23 mouse cellular contexts compared by ENCODE assay signal in genomic region chr2:59932244-59932643, GRCm38 (mm10). TPM values are rescaled to one million over a fixed set of nuclear protein-coding genes. Genes with fewer than 3 reads are reported as not detected.
DNase-seq lines count a peak whose midpoint lies in the region; ATAC-seq and TF ChIP-seq lines count a peak whose summit lies in the region.
"Had no signal": no experiment of that assay in that cellular context is flagged by ENCODE, and none has a peak within 500 bp of the region (broad histone marks: within the 10 kb centered on the region; RNA-seq: fewer than 3 reads in every experiment).

No protein-coding gene starts in this region.

- TF ChIP-seq POLR2A in liver, adult 2 months (IDR thresholded peaks at IDR 0.05; ENCODE audit: extremely low read depth, insufficient read depth, low read length), result no peak
- TF ChIP-seq POLR2A in bone marrow macrophage, adult 2 months (IDR thresholded peaks at IDR 0.05; ENCODE audit: borderline replicate concordance, low read depth, low read length), result no peak

- no peak overlapping the region for H3K4me3 ChIP-seq in liver, adult 2 months (ENCODE audit: insufficient read depth, low read depth, low read length)
- H3K4me3 ChIP-seq in liver, embryonic 11.5 days (ENCODE audit: low read depth, low read length), result no peak overlapping the region
- H3K4me3 ChIP-seq in liver, postnatal 0 days (ENCODE audit: low read depth, low read length), result no peak overlapping the region
- H3K4me3 ChIP-seq in bone marrow macrophage, adult 2 months (ENCODE audit: insufficient read depth, low read length), result no peak overlapping the region
- no peak overlapping the region for H3K4me3 ChIP-seq in macrophage (ENCODE audit: inconsistent target)

- WGBS in liver, adult 2 months, result 53% methylated on average over 4 of the region's 4 CpGs
- WGBS in liver, embryonic 11.5 days, result 86% methylated on average over 4 of the region's 4 CpGs
- WGBS in liver, postnatal 0 days (ENCODE audit: insufficient replicate concordance), result 83% methylated on average over 4 of the region's 4 CpGs
- 96% methylated on average over 4 of the region's 4 CpGs for WGBS in macrophage (ENCODE audit: missing documents)

- no peak overlapping the region for H3K9ac ChIP-seq in liver, adult 2 months (ENCODE audit: low read depth, low read length)
- no peak overlapping the region for H3K9ac ChIP-seq in liver, embryonic 11.5 days (ENCODE audit: low read depth, low read length)
- H3K9ac ChIP-seq in liver, postnatal 0 days (replicated peaks), result no peak overlapping the region

- H3K36me3 ChIP-seq in liver, adult 2 months (ENCODE audit: control insufficient read depth, insufficient read depth, low read length), result peaks cover 5% of the 10 kb centered on the region; the same call in 1 of the 2 replicates
- H3K36me3 ChIP-seq in liver, embryonic 11.5 days (ENCODE audit: control insufficient read depth, insufficient read depth, low read length), result no peaks in the 10 kb centered on the region
- peaks cover 8% of the 10 kb centered on the region; the same call in 1 of the 2 replicates for H3K36me3 ChIP-seq in liver, postnatal 0 days (replicated peaks; ENCODE audit: insufficient read depth, low read length)
- H3K36me3 ChIP-seq in macrophage (ENCODE audit: inconsistent target), result no peaks in the 10 kb centered on the region; the same call in none of the 2 replicates

- H3K9me3 ChIP-seq in liver, embryonic 11.5 days (ENCODE audit: control insufficient read depth, low read length), result no peaks in the 10 kb centered on the region
- H3K9me3 ChIP-seq in liver, postnatal 0 days (ENCODE audit: low read length), result no peaks in the 10 kb centered on the region
- H3K9me3 ChIP-seq: G1E had no signal

- H3K27me3 ChIP-seq in liver, adult 2 months (ENCODE audit: control insufficient read depth, insufficient read depth, low read length), result no peaks in the 10 kb centered on the region
- no peaks in the 10 kb centered on the region for H3K27me3 ChIP-seq in liver, embryonic 11.5 days (replicated peaks; ENCODE audit: control insufficient read depth, insufficient read depth, low read length)
- no peaks in the 10 kb centered on the region for H3K27me3 ChIP-seq in liver, postnatal 0 days (ENCODE audit: insufficient read depth, low read length)
- H3K27me3 ChIP-seq: CH12.LX, Patski had no signal

- no peak for TF ChIP-seq CTCF in liver, adult 2 months (IDR thresholded peaks at IDR 0.05; ENCODE audit: low read depth, low read length)
- TF ChIP-seq CTCF in liver, postnatal 0 days (IDR thresholded peaks at IDR 0.05; ENCODE audit: low read depth), result no peak
- no peak for TF ChIP-seq CTCF in bone marrow macrophage, adult 2 months (IDR thresholded peaks at IDR 0.05; ENCODE audit: low read depth, low read length)

- H3K27ac ChIP-seq in liver, adult 2 months (replicated peaks; ENCODE audit: insufficient read depth, low read depth, low read length), result no peak overlapping the region
- no peak overlapping the region for H3K27ac ChIP-seq in liver, embryonic 11.5 days (ENCODE audit: low read depth, low read length)
- H3K27ac ChIP-seq in liver, postnatal 0 days (ENCODE audit: low read depth), result no peak overlapping the region
- H3K27ac ChIP-seq in bone marrow macrophage, adult 2 months (ENCODE audit: insufficient read depth, low read depth, low read length), result peak overlapping the region; percentile 43; the same call in 1 of the 2 replicates
- H3K27ac ChIP-seq in macrophage, result 0 out of 2 replicates have a peak overlapping the region, but pooled peaks have one; percentile 1

- DNase-seq in liver, adult 2 months (ENCODE audit: extremely low read depth, low read depth, low spot score), result peak; percentile 72
- no peak for DNase-seq in liver, embryonic 11.5 days (ENCODE audit: low spot score)
- no peak for DNase-seq in liver, postnatal 0 days
- no peak for DNase-seq in liver
- no peak for DNase-seq in cerebellum, adult 11-12 months
- no peak for DNase-seq in cerebellum, postnatal 14 days
- DNase-seq: adrenal gland, adult 2 months; adrenal gland, adult 8-10 months; adrenal gland, postnatal 10 days; adrenal gland, postnatal 14 days; adrenal gland, postnatal 25 days; adrenal gland, postnatal 36 days; B cell, adult 2 months; cerebellum, adult 11 months; cerebellum, adult 18-20 months; cerebellum, adult 2 months had no signal

- no peak for ATAC-seq in liver, embryonic 11.5 days (replicated peaks; ENCODE audit: low FRiP score)
- peak; percentile 51; the same call in 1 of the 2 replicates for ATAC-seq in liver, postnatal 0 days
- ATAC-seq: activated CD4-positive, CD25-positive, alpha-beta regulatory T cell, adult 4 months; CD4-positive, CD25-positive, alpha-beta regulatory T cell, adult 4 months; Patski had no signal

- no peaks in the 10 kb centered on the region for H3K79me2 ChIP-seq in liver, adult 2 months (ENCODE audit: control insufficient read depth, insufficient read depth, low read length)
- no peaks in the 10 kb centered on the region for H3K79me2 ChIP-seq in macrophage (ENCODE audit: inconsistent target)

- H3K4me1 ChIP-seq in liver, adult 2 months (ENCODE audit: control insufficient read depth, insufficient read depth, low read length), result peaks cover 3% of the 10 kb centered on the region; the same call in 1 of the 2 replicates
- H3K4me1 ChIP-seq in liver, embryonic 11.5 days (replicated peaks; ENCODE audit: control insufficient read depth, insufficient read depth, low read length), result no peaks in the 10 kb centered on the region
- H3K4me1 ChIP-seq in liver, postnatal 0 days (ENCODE audit: insufficient read depth), result no peaks in the 10 kb centered on the region
- peaks cover 20% of the 10 kb centered on the region for H3K4me1 ChIP-seq in bone marrow macrophage, adult 2 months (ENCODE audit: control insufficient read depth, insufficient read depth, low read length)

- no peak for TF ChIP-seq EP300 in liver, postnatal 0 days (IDR thresholded peaks at IDR 0.05; ENCODE audit: low read depth)

- H3K4me2 ChIP-seq in liver, embryonic 11.5 days, result no peak overlapping the region
- H3K4me2 ChIP-seq in liver, postnatal 0 days (ENCODE audit: low read depth, low read length), result no peak overlapping the region

RNA-seq across cellular contexts. Expression of gene Wdsub1, which starts 49.9 kb away (rescaled TPM):
- total RNA-seq in liver, adult 2 months (2014; rRNA removed), result 7.7 and 12.1 TPM in 2 replicates
- 11.1 and 23.7 TPM in 2 replicates for polyA plus RNA-seq in liver, adult 2 months (2012; rRNA removed)
- polyA plus RNA-seq in liver, embryonic 11.5 days (2014; fragmentation: Nextera tagmentation; extraction: Ambion mirVana), result 22.1 and 23.5 TPM in 2 replicates
- polyA plus RNA-seq in liver, postnatal 0 days (2015; fragmentation: Nextera tagmentation; extraction: Ambion mirVana), result 7.6 and 8.3 TPM in 2 replicates
- 16.0 and 16.1 TPM in 2 replicates for polyA plus RNA-seq in bone marrow macrophage, adult 2 months (2012; ENCODE audit: insufficient read depth, insufficient read length, missing spikeins)
- total RNA-seq in macrophage (2018; cell fraction: chromatin; rRNA removed), result 10 to 100 TPM; 14.6 to 56.4 (median 27.5) TPM
- total RNA-seq in macrophage (2018; cell fraction: cytosol; rRNA removed), result 10 to 100 TPM; 12.8 to 24.5 (median 18.9) TPM
- total RNA-seq in macrophage (2018; cell fraction: nucleus; rRNA removed), result 10 to 100 TPM; 14.8 to 48.9 (median 23.0) TPM
- polyA plus RNA-seq in macrophage (2018), result 14.7 to 19.6 TPM (median 15.9 TPM) in 3 replicates

Comparison
In these comparisons a context has a peak if more than half of its experiments do, and no peak if none do; other contexts are left out.
1. H3K27ac ChIP-seq: peak in bone marrow macrophage, adult 2 months (single experiment) and macrophage (single experiment); none in liver, adult 2 months (single experiment), liver, embryonic 11.5 days (single experiment) and liver, postnatal 0 days (single experiment).